Mouse (Mus musculus) cerebellum, adult 8-10 months (tissue): ENCODE data around the gene Slc6a21.

Source experiments
- DNase-seq: peaks from one replicate; pipeline ENCODE4 v3.0.0; 2022

The Slc6a21 gene

GRCm38 (mm10) chr7:45322245-45322644 is 44.9 kb downstream of the Slc6a21 start:
- DNase-seq, result no peak

GRCm38 (mm10) chr7:45323069-45323468 is 45.8 kb downstream of the Slc6a21 start:
- DNase-seq, result no peak

GRCm38 (mm10) chr7:45325800-45326199 is 48.5 kb downstream of the Slc6a21 start:
- DNase-seq, result no peak

GRCm38 (mm10) chr7:45328841-45329475 is 51.6 kb downstream of the Slc6a21 start:
- DNase-seq, result no peak

- no peak for DNase-seq
Measured at GRCm38 (mm10) chr7:45331502-45331901, 54.2 kb downstream of the Slc6a21 start.

GRCm38 (mm10) chr7:45332685-45333425 is 55.5 kb downstream of the Slc6a21 start:
- DNase-seq, result peak; percentile 39

GRCm38 (mm10) chr7:45333431-45333982 is 56.2 kb downstream of the Slc6a21 start, which contains the start of gene Trpm4:
TSS of gene Trpm4 (minus strand) at chr7:45333780.
- peak; percentile 65 for DNase-seq

GRCm38 (mm10) chr7:45334605-45335004 is 57.3 kb downstream of the Slc6a21 start:
- DNase-seq, result no peak

GRCm38 (mm10) chr7:45335056-45335455 is 57.7 kb downstream of the Slc6a21 start, which contains the start of gene Hrc:
TSS of gene Hrc (plus strand) at chr7:45335290.
- DNase-seq, result no peak

GRCm38 (mm10) chr7:45336319-45336718 is 59.0 kb downstream of the Slc6a21 start:
- no peak for DNase-seq

GRCm38 (mm10) chr7:45337469-45337868 is 60.2 kb downstream of the Slc6a21 start:
- DNase-seq, result no peak

GRCm38 (mm10) chr7:45338161-45338911 is 61.0 kb downstream of the Slc6a21 start:
- peak; percentile 40 for DNase-seq
